Mouse (Mus musculus) MEL (cell line): ENCODE results near the gene Ms4a12. TPM values are rescaled to one million over a fixed set of nuclear protein-coding genes. Genes with fewer than 3 reads are reported as not detected.

Source experiments
- DNase-seq: peaks from one replicate; pipeline ENCODE4 v3.0.0; 2011; ENCODE audit warnings: low read depth, low spot score
- H3K27ac ChIP-seq: 2 replicates; pipeline ENCODE4 v1.5.1; 2012; ENCODE audit warnings: low read depth, mild to moderate bottlenecking, control low read depth, low read length, moderate library complexity; ENCODE audit not compliant: control insufficient read depth
- H3K27me3 ChIP-seq, 2 experiments: fragments of 150-350 bp in 1 of 2; sonication (generic) in 1 of 2; 2 replicates each; pipeline ENCODE4 v1.6.1; 2012; ENCODE audit warnings: low read length in 2 of 2, mild to moderate bottlenecking in 2 of 2, improper control_type of control experiment in 1 of 2, moderate library complexity in 1 of 2; ENCODE audit not compliant: insufficient read depth in 2 of 2, control insufficient read depth in 1 of 2
- H3K36me3 ChIP-seq, 2 experiments: 2 replicates each; pipeline ENCODE4 v1.6.1; 2012 to 2014; ENCODE audit warnings: low read length in 2 of 2, improper control_type of control experiment in 1 of 2, inconsistent platforms in 1 of 2, mild to moderate bottlenecking in 1 of 2; ENCODE audit not compliant: insufficient read depth in 2 of 2, control insufficient read depth in 1 of 2
- H3K4me1 ChIP-seq, 2 experiments: fragments of 150-350 bp in 1 of 2; sonication (generic) in 1 of 2; 2 replicates each; pipeline ENCODE4 v1.6.1; 2012; ENCODE audit warnings: low read length in 2 of 2, improper control_type of control experiment in 1 of 2, mild to moderate bottlenecking in 1 of 2; ENCODE audit not compliant: insufficient read depth in 2 of 2, control insufficient read depth in 1 of 2
- H3K4me3 ChIP-seq, 2 experiments: fragments of 150-350 bp in 1 of 2; sonication (generic) in 1 of 2; 2 replicates each; pipeline ENCODE4 v1.5.1; 2012; ENCODE audit warnings: low read depth in 2 of 2, low read length in 2 of 2, mild to moderate bottlenecking in 2 of 2, moderate library complexity in 2 of 2, control low read depth in 1 of 2, improper control_type of control experiment in 1 of 2; ENCODE audit not compliant: control insufficient read depth in 1 of 2, insufficient read depth in 1 of 2
- H3K79me2 ChIP-seq: 2 replicates; pipeline ENCODE4 v1.6.1; 2012; ENCODE audit warnings: mild to moderate bottlenecking, low read length, moderate library complexity; ENCODE audit not compliant: control insufficient read depth, poor library complexity, insufficient read depth
- H3K9ac ChIP-seq: 2 replicates; pipeline ENCODE4 v1.6.1; 2012; ENCODE audit warnings: low read depth, mild to moderate bottlenecking, control low read depth, low read length, moderate library complexity; ENCODE audit not compliant: control insufficient read depth, poor library complexity, severe bottlenecking
- H3K9me3 ChIP-seq: fragments of 150-350 bp; sonication (generic); replicated peaks from 2 replicates; pipeline ENCODE4 v1.6.1; 2012; ENCODE audit warnings: mild to moderate bottlenecking, low read length, improper control_type of control experiment, moderate library complexity; ENCODE audit not compliant: insufficient read depth
- BHLHE40 ChIP-seq: IDR thresholded peaks from 2 replicates; pipeline ENCODE4 v1.6.1; 2012; ENCODE audit warnings: low read depth, mild to moderate bottlenecking, inconsistent platforms, low read length, improper control_type of control experiment, borderline replicate concordance
- CHD2 ChIP-seq: IDR thresholded peaks from 2 replicates; pipeline ENCODE4 v1.6.1; 2011; ENCODE audit warnings: low read length, improper control_type of control experiment
- CTCF ChIP-seq, 3 experiments: IDR thresholded peaks in 2 of 3; conservative IDR thresholded peaks in 1 of 3; 2 replicates each; pipeline ENCODE4 v1.5.1; 2011 to 2012; ENCODE audit warnings: low read length in 3 of 3, low read depth in 2 of 3, mild to moderate bottlenecking in 2 of 3, improper control_type of control experiment in 1 of 3, inconsistent platforms in 1 of 3, mixed read lengths in 1 of 3, moderate library complexity in 1 of 3; ENCODE audit not compliant: control insufficient read depth in 1 of 3, insufficient read depth in 1 of 3, poor library complexity in 1 of 3, severe bottlenecking in 1 of 3
- E2F4 ChIP-seq: IDR thresholded peaks from 2 replicates; pipeline ENCODE4 v1.6.1; 2011; ENCODE audit warnings: low read depth, low read length, improper control_type of control experiment, borderline replicate concordance
- GABPA ChIP-seq: IDR thresholded peaks from 2 replicates; pipeline ENCODE4 v1.6.1; 2012; ENCODE audit warnings: low read depth, mild to moderate bottlenecking, inconsistent platforms, low read length, improper control_type of control experiment, moderate library complexity
- GATA1 ChIP-seq: IDR thresholded peaks from 2 replicates; pipeline ENCODE4 v1.6.1; 2011; ENCODE audit warnings: low read depth, low read length, improper control_type of control experiment
- HCFC1 ChIP-seq: IDR thresholded peaks from 2 replicates; pipeline ENCODE4 v1.6.1; 2012; ENCODE audit warnings: low read depth, mild to moderate bottlenecking, inconsistent platforms, low read length, improper control_type of control experiment, moderate library complexity
- JUND ChIP-seq: IDR thresholded peaks from 2 replicates; pipeline ENCODE4 v1.6.1; 2011; ENCODE audit warnings: low read depth, mild to moderate bottlenecking, improper control_type of control experiment, low read length
- KAT2A ChIP-seq: conservative IDR thresholded peaks from 2 replicates; pipeline ENCODE4 v1.6.1; 2012; ENCODE audit warnings: low read depth, low read length, improper control_type of control experiment, inconsistent platforms
- MAX ChIP-seq: IDR thresholded peaks from 2 replicates; pipeline ENCODE4 v1.6.1; 2011; ENCODE audit warnings: low read length, improper control_type of control experiment
- MXI1 ChIP-seq: IDR thresholded peaks from 2 replicates; pipeline ENCODE4 v1.6.1; 2011; ENCODE audit warnings: mild to moderate bottlenecking, low read depth, low read length, improper control_type of control experiment
- MYB ChIP-seq: IDR thresholded peaks from 2 replicates; pipeline ENCODE4 v1.6.1; 2011; ENCODE audit warnings: mild to moderate bottlenecking, low read depth, low read length, improper control_type of control experiment
- POLR2A ChIP-seq, 2 experiments: IDR thresholded peaks; 2 replicates each; pipeline ENCODE4 v1.6.1; 2011 to 2012; ENCODE audit warnings: low read length in 2 of 2, mild to moderate bottlenecking in 2 of 2, control low read depth in 1 of 2, improper control_type of control experiment in 1 of 2, low read depth in 1 of 2, moderate library complexity in 1 of 2; ENCODE audit not compliant: control insufficient read depth in 1 of 2, insufficient read depth in 1 of 2, poor library complexity in 1 of 2
- POLR2AphosphoS2 ChIP-seq: IDR thresholded peaks from 2 replicates; pipeline ENCODE4 v1.6.1; 2011; ENCODE audit warnings: low read length, improper control_type of control experiment
- POLR2AphosphoS5 ChIP-seq: IDR thresholded peaks from 2 replicates; pipeline ENCODE4 v1.6.1; 2012; ENCODE audit warnings: low read depth, borderline replicate concordance, mild to moderate bottlenecking, inconsistent platforms, low read length, moderate library complexity, mixed read lengths
- RCOR1 ChIP-seq: IDR thresholded peaks from 2 replicates; pipeline ENCODE4 v1.6.1; 2012; ENCODE audit warnings: low read depth, mild to moderate bottlenecking, inconsistent platforms, low read length, improper control_type of control experiment
- SMC3 ChIP-seq: IDR thresholded peaks from 2 replicates; pipeline ENCODE4 v1.6.1; 2011; ENCODE audit warnings: low read depth, low read length, improper control_type of control experiment
- TAL1 ChIP-seq: IDR thresholded peaks from 2 replicates; pipeline ENCODE4 v1.6.1; 2012; ENCODE audit warnings: mild to moderate bottlenecking, inconsistent platforms, low read length, moderate library complexity, mixed read lengths
- UBTF ChIP-seq: IDR thresholded peaks from 2 replicates; pipeline ENCODE4 v1.6.1; 2012; ENCODE audit warnings: low read depth, mild to moderate bottlenecking, inconsistent platforms, low read length, improper control_type of control experiment, moderate library complexity, borderline replicate concordance; ENCODE audit not compliant: insufficient read depth
- USF1 ChIP-seq: IDR thresholded peaks from 2 replicates; pipeline ENCODE4 v1.6.1; 2014; ENCODE audit warnings: low read depth, mild to moderate bottlenecking, inconsistent platforms, low read length, improper control_type of control experiment, moderate library complexity
- ZMIZ1 ChIP-seq: IDR thresholded peaks from 2 replicates; pipeline ENCODE4 v1.6.1; 2012; ENCODE audit warnings: low read depth, mild to moderate bottlenecking, inconsistent platforms, low read length, improper control_type of control experiment, moderate library complexity
- polyA plus RNA-seq, 2 experiments: library from polyadenylated mRNA; stranded (reverse) in 1 of 2; unstranded in 1 of 2; fragments of >175 nt in 1 of 2; fragments of >200 nt in 1 of 2; gene quantifications; 2 replicates each; pipeline versions ENCODE4 v1.2.1 to v1.2.4; 2012; ENCODE audit warnings: low replicate concordance in 2 of 2, low read depth in 1 of 2; ENCODE audit not compliant: insufficient read length in 2 of 2, insufficient read depth in 1 of 2, missing spikeins in 1 of 2
- total RNA-seq: library from RNA; depleted of rRNA; stranded (reverse); fragments of 300-350 nt; gene quantifications from 2 replicates; pipeline ENCODE4 v1.2.3, GENCODE M21; 2012; rRNA removed

Ms4a12 gene
- total and polyA plus RNA-seq, 3 experiments, result not detected

- Histone ChIP-seq H3K9me3 (no peaks in the 10 kb centered on the region), H3K4me1 (no peaks in the 10 kb centered on the region), H3K4me3 (no peak overlapping the region), H3K79me2 (no peaks in the 10 kb centered on the region), H3K27me3 (no peaks in the 10 kb centered on the region), H3K36me3 (no peaks in the 10 kb centered on the region), H3K27ac (no peak overlapping the region), H3K9ac (no peak overlapping the region)
- DNase-seq, result no peak
- TF ChIP-seq UBTF (no peak), JUND (no peak), RCOR1 (no peak), TAL1 (no peak), USF1 (no peak), GABPA (no peak), MAX (no peak), KAT2A (no peak), POLR2AphosphoS5 (no peak), POLR2A (IDR thresholded peaks at IDR 0.05; ENCODE audit: control insufficient read depth in 1 of 2, insufficient read depth in 1 of 2, low read depth in 1 of 2, low read length in 2 of 2, poor library complexity in 1 of 2) (no peak), MYB (no peak), GATA1 (no peak), ZMIZ1 (no peak), BHLHE40 (no peak), MXI1 (no peak), CHD2 (no peak), E2F4 (no peak), POLR2AphosphoS2 (no peak), HCFC1 (no peak)
Observed at GRCm38 (mm10) chr19:11177464-11177863, 54.8 kb downstream of the Ms4a12 start.

GRCm38 (mm10) chr19:11165172-11165571 is 67.1 kb downstream of the Ms4a12 start, which contains the start of gene 1700025F22Rik:
Gene 1700025F22Rik (minus strand): TSS chr19:11165320.
- no peaks in the 10 kb centered on the region for H3K4me1 ChIP-seq
- no peaks in the 10 kb centered on the region for H3K79me2 ChIP-seq
- H3K36me3 ChIP-seq, result no peaks in the 10 kb centered on the region
- no peak within 1 kb of the TSS for H3K9ac ChIP-seq
- no peaks in the 10 kb centered on the region for H3K9me3 ChIP-seq
- no peak within 1 kb of the TSS for H3K4me3 ChIP-seq
- no peak for TF ChIP-seq USF1
- no peak for TF ChIP-seq MYB
- no peak for TF ChIP-seq GABPA
- peak; percentile 20; the same call in 1 of the 2 replicates for TF ChIP-seq SMC3
- TF ChIP-seq CTCF (IDR thresholded peaks at IDR 0.05 in 2 of 3, conservative IDR thresholded peaks at IDR 0.05 in 1 of 3; ENCODE audit: control insufficient read depth in 1 of 3, insufficient read depth in 1 of 3, low read depth in 2 of 3, low read length in 3 of 3, poor library complexity in 1 of 3, severe bottlenecking in 1 of 3), result peak; percentile 20 to 39 (median 28); a peak in 5 of 6 replicates
- peaks cover 0 to 2% of the 10 kb centered on the region in 2 experiments; a peak in 1 of 4 replicates for H3K27me3 ChIP-seq
- DNase-seq, result peak; percentile 6
- no peak within 1 kb of the TSS for H3K27ac ChIP-seq

Other genes with a start within 250 kb of the Ms4a12 start
- gene Ms4a15, start 239.2 kb downstream of the Ms4a12 start, total RNA-seq, result not detected in 2 replicates
- gene Ms4a15, start 239.2 kb downstream of the Ms4a12 start, polyA plus RNA-seq, result not detected
- not detected in 2 replicates for gene Ms4a18, start 214.4 kb downstream of the Ms4a12 start, total RNA-seq
- not detected for gene Ms4a18, start 214.4 kb downstream of the Ms4a12 start, polyA plus RNA-seq
- gene Ms4a8a, start 151.3 kb downstream of the Ms4a12 start, total RNA-seq, result not detected in 2 replicates
- not detected for gene Ms4a8a, start 151.3 kb downstream of the Ms4a12 start, polyA plus RNA-seq
- not detected in 2 replicates for gene 1700017D01Rik, start 101.6 kb downstream of the Ms4a12 start, total RNA-seq
- gene 1700017D01Rik, start 101.6 kb downstream of the Ms4a12 start, polyA plus RNA-seq, result not detected
- not detected in 2 replicates for gene 1700025F22Rik, start 67.1 kb downstream of the Ms4a12 start, total RNA-seq
- gene 1700025F22Rik, start 67.1 kb downstream of the Ms4a12 start, polyA plus RNA-seq, result not detected
- gene Ms4a13, start 35.7 kb downstream of the Ms4a12 start, total RNA-seq, result not detected in 2 replicates
- not detected for gene Ms4a13, start 35.7 kb downstream of the Ms4a12 start, polyA plus RNA-seq
- not detected in 2 replicates for gene Ms4a1, start 33.8 kb upstream of the Ms4a12 start, total RNA-seq
- gene Ms4a1, start 33.8 kb upstream of the Ms4a12 start, polyA plus RNA-seq, result not detected
- gene Ms4a5, start 51.4 kb upstream of the Ms4a12 start, total RNA-seq, result not detected in 2 replicates
- not detected for gene Ms4a5, start 51.4 kb upstream of the Ms4a12 start, polyA plus RNA-seq
- not detected in 2 replicates for gene Ms4a14, start 82.0 kb upstream of the Ms4a12 start, total RNA-seq
- not detected for gene Ms4a14, start 82.0 kb upstream of the Ms4a12 start, polyA plus RNA-seq
- gene Ms4a7, start 103.7 kb upstream of the Ms4a12 start, total RNA-seq, result not detected in 2 replicates
- not detected for gene Ms4a7, start 103.7 kb upstream of the Ms4a12 start, polyA plus RNA-seq
- gene Ms4a4a, start 143.1 kb upstream of the Ms4a12 start, total RNA-seq, result not detected in 2 replicates
- gene Ms4a4a, start 143.1 kb upstream of the Ms4a12 start, polyA plus RNA-seq, result not detected
- not detected in 2 replicates for gene Ms4a4c, start 172.3 kb upstream of the Ms4a12 start, total RNA-seq
- gene Ms4a4c, start 172.3 kb upstream of the Ms4a12 start, polyA plus RNA-seq, result not detected
- gene Ms4a4b, start 211.1 kb upstream of the Ms4a12 start, total RNA-seq, result not detected in 2 replicates
- gene Ms4a4b, start 211.1 kb upstream of the Ms4a12 start, polyA plus RNA-seq, result not detected
- gene Ms4a6c, start 236.9 kb upstream of the Ms4a12 start, total RNA-seq, result not detected in 2 replicates
- gene Ms4a6c, start 236.9 kb upstream of the Ms4a12 start, polyA plus RNA-seq, result not detected